Mouse (Mus musculus) stomach, embryonic 15.5 days (tissue): Measurements from ENCODE around the gene Tlk1. TPM values are rescaled to one million over a fixed set of nuclear protein-coding genes. Genes with fewer than 3 reads are reported as not detected.

Experiments
- ATAC-seq: fragments of 200-750 bp; cut with Nextera tagmentation; 2 replicates; pipeline ENCODE4 v1.8.0; 2017; ENCODE audit warnings: low read depth, moderate number of reproducible peaks, moderate TSS enrichment; ENCODE audit not compliant: insufficient read depth, low FRiP score
- H3K27ac ChIP-seq: fragments of 300-500 bp; sonication (generic); 2 replicates; pipeline ENCODE4 v1.5.1; 2015; ENCODE audit warnings: mild to moderate bottlenecking, inconsistent platforms
- H3K27me3 ChIP-seq: fragments of 300-500 bp; sonication (generic); replicated peaks from 2 replicates; pipeline ENCODE4 v1.6.1; 2015; ENCODE audit warnings: inconsistent platforms
- H3K36me3 ChIP-seq: fragments of 300-500 bp; sonication (generic); 2 replicates; pipeline ENCODE4 v1.6.1; 2015; ENCODE audit warnings: inconsistent platforms
- H3K4me1 ChIP-seq: fragments of 300-500 bp; sonication (generic); 2 replicates; pipeline ENCODE4 v1.6.1; 2015; ENCODE audit warnings: inconsistent platforms
- H3K4me2 ChIP-seq: fragments of 300-500 bp; sonication (generic); 2 replicates; pipeline ENCODE4 v1.6.1; 2015; ENCODE audit warnings: mild to moderate bottlenecking, inconsistent platforms
- H3K4me3 ChIP-seq: fragments of 300-500 bp; sonication (generic); replicated peaks from 2 replicates; pipeline ENCODE4 v1.5.1; 2015; ENCODE audit warnings: inconsistent platforms
- H3K9ac ChIP-seq: fragments of 300-500 bp; sonication (generic); 2 replicates; pipeline ENCODE4 v1.6.1; 2015; ENCODE audit warnings: inconsistent platforms
- H3K9me3 ChIP-seq: fragments of 300-500 bp; sonication (generic); 2 replicates; pipeline ENCODE4 v1.6.1; 2016; ENCODE audit warnings: inconsistent platforms
- WGBS: fragments of 180-500 bp; shearing (Covaris S2); methylation state at CpG from one replicate; pipeline ENCODE4 v1.1.7; 2015; 5-methylcytosine and 5-hydroxymethylcytosine counted together
- polyA plus RNA-seq: library from polyadenylated mRNA; unstranded; fragments of >200 nt; fragmentation: Nextera tagmentation; extraction: Ambion mirVana; gene quantifications from 2 replicates; pipeline ENCODE4 v1.2.1, GENCODE M21; 2015

Tlk1 gene
- polyA plus RNA-seq, 1 experiment from 2014 or later: 39.1 TPM

- no peak for ATAC-seq
These were observed 45.9 kb downstream of the Tlk1 start for GRCm38 (mm10) chr2:70779634-70780033.

GRCm38 (mm10) chr2:70776744-70777143 lies 48.8 kb downstream of the Tlk1 start:
- 66% methylated on average over 2 of the region's 2 CpGs for WGBS
- Histone ChIP-seq H3K9ac (no peak overlapping the region), H3K4me1 (no peaks in the 10 kb centered on the region), H3K9me3 (no peaks in the 10 kb centered on the region), H3K4me3 (no peak overlapping the region), H3K4me2 (no peak overlapping the region), H3K36me3 (no peaks in the 10 kb centered on the region), H3K27me3 (no peaks in the 10 kb centered on the region), H3K27ac (no peak overlapping the region)
- no peak for ATAC-seq

More at GRCm38 (mm10) chr2:70779634-70780033, 45.9 kb downstream of the Tlk1 start:
- H3K27ac ChIP-seq: no peak overlapping the region
- H3K27me3 ChIP-seq: no peaks in the 10 kb centered on the region
- H3K9me3 ChIP-seq: no peaks in the 10 kb centered on the region
- WGBS: 93% methylated on average over 1 of the region's 1 CpGs
- no peak overlapping the region for H3K9ac ChIP-seq
- H3K36me3 ChIP-seq: no peaks in the 10 kb centered on the region
- no peak overlapping the region for H3K4me2 ChIP-seq
- no peak overlapping the region for H3K4me3 ChIP-seq
- no peaks in the 10 kb centered on the region for H3K4me1 ChIP-seq

GRCm38 (mm10) chr2:70764734-70765133 lies 60.8 kb downstream of the Tlk1 start:
- H3K27ac ChIP-seq: no peak overlapping the region
- ATAC-seq: no peak; the same call in 1 of the 2 replicates

GRCm38 (mm10) chr2:70762741-70763140 lies 62.8 kb downstream of the Tlk1 start:
- ATAC-seq: no peak
- WGBS: 80% methylated on average over 1 of the region's 1 CpGs
- no peak overlapping the region for H3K4me2 ChIP-seq

More at GRCm38 (mm10) chr2:70764734-70765133, 60.8 kb downstream of the Tlk1 start:
- H3K36me3 ChIP-seq: no peaks in the 10 kb centered on the region
- H3K27me3 ChIP-seq: no peaks in the 10 kb centered on the region
- no peak overlapping the region for H3K4me2 ChIP-seq
- no peaks in the 10 kb centered on the region for H3K9me3 ChIP-seq
- WGBS: 57% methylated on average over 7 of the region's 7 CpGs
- H3K4me3 ChIP-seq: no peak overlapping the region
- no peak overlapping the region for H3K9ac ChIP-seq
- H3K4me1 ChIP-seq: 0 out of 2 replicates have a peak, but pooled peaks cover 2% of the 10 kb centered on the region

GRCm38 (mm10) chr2:70752149-70752548 lies 73.4 kb downstream of the Tlk1 start:
- H3K4me3 ChIP-seq: no peak overlapping the region
- no peak overlapping the region for H3K4me2 ChIP-seq
- H3K9me3 ChIP-seq: no peaks in the 10 kb centered on the region
- H3K4me1 ChIP-seq: no peaks in the 10 kb centered on the region
- H3K27ac ChIP-seq: no peak overlapping the region
- ATAC-seq: no peak
- H3K27me3 ChIP-seq: no peaks in the 10 kb centered on the region
- 94% methylated on average over 5 of the region's 5 CpGs for WGBS
- no peak overlapping the region for H3K9ac ChIP-seq
- H3K36me3 ChIP-seq: no peaks in the 10 kb centered on the region

More at GRCm38 (mm10) chr2:70762741-70763140, 62.8 kb downstream of the Tlk1 start:
- Histone ChIP-seq H3K27ac (no peak overlapping the region), H3K4me3 (no peak overlapping the region), H3K36me3 (no peaks in the 10 kb centered on the region), H3K4me1 (0 out of 2 replicates have a peak, but pooled peaks cover 2% of the 10 kb centered on the region), H3K27me3 (no peaks in the 10 kb centered on the region), H3K9me3 (no peaks in the 10 kb centered on the region), H3K9ac (no peak overlapping the region)

GRCm38 (mm10) chr2:70751655-70752054 lies 73.9 kb downstream of the Tlk1 start:
- H3K4me3 ChIP-seq: no peak overlapping the region
- no peaks in the 10 kb centered on the region for H3K27me3 ChIP-seq
- no peak overlapping the region for H3K4me2 ChIP-seq
- no peak overlapping the region for H3K27ac ChIP-seq
- no peaks in the 10 kb centered on the region for H3K4me1 ChIP-seq
- no peaks in the 10 kb centered on the region for H3K36me3 ChIP-seq
- no peak for ATAC-seq
- H3K9ac ChIP-seq: no peak overlapping the region
- 94% methylated on average over 2 of the region's 2 CpGs for WGBS
- no peaks in the 10 kb centered on the region for H3K9me3 ChIP-seq

- 84% methylated on average over 2 of the region's 2 CpGs for WGBS
- no peak for ATAC-seq
- H3K27me3 ChIP-seq: no peaks in the 10 kb centered on the region
- H3K36me3 ChIP-seq: peaks cover 21% of the 10 kb centered on the region
- H3K4me2 ChIP-seq: no peak overlapping the region
- no peaks in the 10 kb centered on the region for H3K9me3 ChIP-seq
- H3K4me1 ChIP-seq: no peaks in the 10 kb centered on the region
- no peak overlapping the region for H3K4me3 ChIP-seq
- no peak overlapping the region for H3K27ac ChIP-seq
- no peak overlapping the region for H3K9ac ChIP-seq
These were observed 82.9 kb downstream of the Tlk1 start for GRCm38 (mm10) chr2:70742588-70742987.

GRCm38 (mm10) chr2:70741901-70742300 lies 83.6 kb downstream of the Tlk1 start:
- Histone ChIP-seq H3K36me3 (peaks cover 21% of the 10 kb centered on the region), H3K9ac (no peak overlapping the region), H3K27ac (no peak overlapping the region), H3K9me3 (no peaks in the 10 kb centered on the region), H3K4me3 (no peak overlapping the region), H3K27me3 (no peaks in the 10 kb centered on the region), H3K4me2 (no peak overlapping the region), H3K4me1 (no peaks in the 10 kb centered on the region)
- WGBS: 89% methylated on average over 5 of the region's 5 CpGs
- ATAC-seq: no peak

- H3K4me3 ChIP-seq: no peak overlapping the region
- H3K36me3 ChIP-seq: 0 out of 2 replicates have a peak, but pooled peaks cover 3% of the 10 kb centered on the region
- no peaks in the 10 kb centered on the region for H3K9me3 ChIP-seq
- no peak for ATAC-seq
- no peak overlapping the region for H3K27ac ChIP-seq
- no peak overlapping the region for H3K9ac ChIP-seq
- no peaks in the 10 kb centered on the region for H3K4me1 ChIP-seq
- 80% methylated on average over 5 of the region's 5 CpGs for WGBS
- no peak overlapping the region for H3K4me2 ChIP-seq
- no peaks in the 10 kb centered on the region for H3K27me3 ChIP-seq
These were observed 89.5 kb downstream of the Tlk1 start for GRCm38 (mm10) chr2:70736008-70736407.

- no peaks in the 10 kb centered on the region for H3K9me3 ChIP-seq
- no peak overlapping the region for H3K4me2 ChIP-seq
- H3K4me3 ChIP-seq: no peak overlapping the region
- H3K9ac ChIP-seq: no peak overlapping the region
- H3K27me3 ChIP-seq: no peaks in the 10 kb centered on the region
- no peak for ATAC-seq
- 77% methylated on average over 4 of the region's 4 CpGs for WGBS
- no peak overlapping the region for H3K27ac ChIP-seq
- H3K36me3 ChIP-seq: 0 out of 2 replicates have a peak, but pooled peaks cover 3% of the 10 kb centered on the region
- H3K4me1 ChIP-seq: no peaks in the 10 kb centered on the region
These were observed 90.0 kb downstream of the Tlk1 start for GRCm38 (mm10) chr2:70735534-70735933.

- peaks cover 7% of the 10 kb centered on the region; the same call in 1 of the 2 replicates for H3K36me3 ChIP-seq
- H3K4me1 ChIP-seq: no peaks in the 10 kb centered on the region
- H3K9ac ChIP-seq: no peak overlapping the region
- no peak overlapping the region for H3K27ac ChIP-seq
- H3K27me3 ChIP-seq: no peaks in the 10 kb centered on the region
- ATAC-seq: no peak
- H3K4me3 ChIP-seq: no peak overlapping the region
- WGBS: 71% methylated on average over 2 of the region's 2 CpGs
- H3K4me2 ChIP-seq: no peak overlapping the region
- no peaks in the 10 kb centered on the region for H3K9me3 ChIP-seq
These were observed 98.4 kb downstream of the Tlk1 start for GRCm38 (mm10) chr2:70727089-70727488.

GRCm38 (mm10) chr2:70723610-70724243 lies 101.8 kb downstream of the Tlk1 start:
- no peak for ATAC-seq
- Histone ChIP-seq H3K27ac (no peak overlapping the region), H3K9me3 (no peaks in the 10 kb centered on the region), H3K9ac (no peak overlapping the region), H3K36me3 (peaks cover 24% of the 10 kb centered on the region; the same call in 1 of the 2 replicates), H3K4me2 (no peak overlapping the region), H3K4me1 (no peaks in the 10 kb centered on the region), H3K27me3 (no peaks in the 10 kb centered on the region), H3K4me3 (no peak overlapping the region)
- WGBS: 84% methylated on average over 9 of the region's 9 CpGs
